Mouse (Mus musculus) activated CD4-positive, CD25-positive, alpha-beta regulatory T cell, adult 4 months (primary cell): ENCODE measurements around the gene Tdrd9. TPM values are rescaled to one million over a fixed set of nuclear protein-coding genes. Genes with fewer than 3 reads are reported as not detected.
A peak's percentile ranks its signal among the peaks of the same experiment; 100 is the strongest.

ENCODE experiments used
- ATAC-seq: one replicate; pipeline ENCODE4 v1.8.0; 2017
- polyA plus RNA-seq, 2 experiments: library from polyadenylated mRNA; unstranded; fragments of 100-300 nt; shearing (Covaris generic); gene quantifications; one replicate each; pipeline ENCODE4 v1.2.1; 2017

Tdrd9 gene
- polyA plus RNA-seq, 2 experiments from 2014 or later = not detected

- ATAC-seq = no peak
These were observed 8.0 kb upstream of the Tdrd9 start for GRCm38 (mm10) chr12:111963339-111963738.

DNA sequence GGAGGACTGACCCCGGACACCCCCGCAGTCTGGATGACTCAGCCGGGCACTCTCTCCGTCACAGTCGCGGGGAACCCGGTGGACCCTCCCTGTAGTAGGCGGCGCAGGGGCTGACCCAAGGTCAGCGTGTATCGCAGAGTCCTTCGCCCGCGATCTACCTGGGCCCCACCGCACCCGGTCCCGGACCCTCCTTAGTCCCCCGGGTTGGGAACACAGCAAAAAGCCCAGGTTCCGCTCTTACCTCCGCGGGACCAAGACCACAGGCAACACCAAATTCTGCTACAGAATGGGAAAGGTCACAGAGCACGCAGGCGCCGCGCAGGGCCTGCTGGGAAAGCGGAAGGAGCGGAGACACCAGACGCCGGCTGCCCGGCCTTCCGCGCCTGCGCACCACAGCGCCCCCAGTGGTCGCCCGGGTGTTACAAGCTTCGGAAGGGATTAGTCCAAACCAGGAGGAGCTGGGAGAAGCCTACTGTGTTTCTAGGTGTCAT, 4.6 kb upstream of the Tdrd9 start, which contains the start of gene Atp5mpl:
Atp5mpl (minus strand) TSS at position 295 of the 491 bp plus-strand sequence.
- ATAC-seq = peak; percentile 93

- ATAC-seq = no peak
These were observed 1.3 kb upstream of the Tdrd9 start for GRCm38 (mm10) chr12:111970085-111970484.

DNA sequence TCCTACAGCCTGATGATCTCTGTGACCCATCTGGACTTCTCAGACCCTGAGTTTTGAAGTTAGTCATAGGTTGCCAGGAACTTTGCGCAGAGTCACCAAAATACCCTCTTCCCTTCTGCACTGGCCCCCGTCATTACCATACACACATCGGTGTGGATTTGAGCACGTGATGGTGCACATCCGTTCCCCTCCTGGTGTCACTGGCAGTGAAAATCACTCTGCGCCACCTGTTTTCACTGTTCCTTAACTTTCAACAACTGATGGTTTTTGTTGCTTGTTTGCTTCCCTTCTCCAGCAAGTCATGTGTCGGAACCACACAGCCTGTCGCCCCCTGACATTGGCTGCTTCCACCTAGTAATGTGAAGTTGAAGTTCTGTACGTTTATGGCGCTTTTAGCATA, 1.1 kb downstream of the Tdrd9 start:
- ATAC-seq = no peak

- no peak for ATAC-seq
These were observed 3.2 kb downstream of the Tdrd9 start for GRCm38 (mm10) chr12:111974578-111974977.

GRCm38 (mm10) chr12:111977138-111977537, 5.8 kb downstream of the Tdrd9 start:
- ATAC-seq = no peak

DNA sequence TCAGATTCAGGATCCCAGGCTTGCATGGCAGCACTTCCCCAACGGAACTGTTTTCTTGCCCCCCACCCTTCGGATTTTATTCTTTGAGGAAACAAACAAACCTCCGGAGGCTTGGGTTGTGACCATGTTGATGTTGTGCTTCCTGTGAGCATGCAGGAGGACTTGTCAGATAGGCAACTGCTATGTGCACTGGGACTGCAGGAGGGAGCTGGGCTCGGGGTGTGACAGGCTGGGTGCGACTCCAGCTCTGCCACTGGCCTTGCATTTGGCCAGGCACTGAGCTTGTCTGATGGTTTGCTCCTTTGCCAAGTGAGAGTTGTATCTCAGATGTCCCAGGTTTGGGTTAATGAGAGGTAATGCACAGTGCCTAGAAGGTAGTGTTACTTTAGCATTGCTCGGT, 6.9 kb downstream of the Tdrd9 start:
- no peak for ATAC-seq

GRCm38 (mm10) chr12:111980887-111981367, 9.6 kb downstream of the Tdrd9 start, which contains the start of gene Rd3l:
Rd3l (minus strand) TSS chr12:111981317.
- ATAC-seq = no peak

GRCm38 (mm10) chr12:111981831-111982230, 10.5 kb downstream of the Tdrd9 start:
- no peak for ATAC-seq

- ATAC-seq = no peak
These were observed 11.8 kb downstream of the Tdrd9 start for GRCm38 (mm10) chr12:111983165-111983564.

- ATAC-seq = no peak
These were observed 15.4 kb downstream of the Tdrd9 start for GRCm38 (mm10) chr12:111986756-111987155.

DNA sequence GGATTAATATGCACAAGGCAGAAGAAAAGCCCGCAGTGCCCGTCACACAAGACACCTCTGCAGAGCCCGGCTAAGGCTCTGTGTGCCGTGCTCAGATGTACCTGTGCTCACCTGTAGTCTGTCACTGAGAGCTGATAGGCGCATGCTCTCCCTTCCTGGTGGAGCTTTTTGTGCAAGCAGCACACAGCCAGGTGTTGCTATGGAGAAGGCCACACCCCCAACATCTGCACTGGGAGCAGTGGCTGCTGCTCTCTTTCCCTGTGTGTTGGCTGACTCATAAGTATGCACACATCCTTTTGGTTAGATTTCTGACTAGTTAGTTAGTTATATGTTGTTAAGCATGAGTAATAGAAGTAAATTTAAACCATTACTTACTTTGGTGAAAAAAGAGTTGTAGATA, 21.3 kb downstream of the Tdrd9 start:
- no peak for ATAC-seq

DNA sequence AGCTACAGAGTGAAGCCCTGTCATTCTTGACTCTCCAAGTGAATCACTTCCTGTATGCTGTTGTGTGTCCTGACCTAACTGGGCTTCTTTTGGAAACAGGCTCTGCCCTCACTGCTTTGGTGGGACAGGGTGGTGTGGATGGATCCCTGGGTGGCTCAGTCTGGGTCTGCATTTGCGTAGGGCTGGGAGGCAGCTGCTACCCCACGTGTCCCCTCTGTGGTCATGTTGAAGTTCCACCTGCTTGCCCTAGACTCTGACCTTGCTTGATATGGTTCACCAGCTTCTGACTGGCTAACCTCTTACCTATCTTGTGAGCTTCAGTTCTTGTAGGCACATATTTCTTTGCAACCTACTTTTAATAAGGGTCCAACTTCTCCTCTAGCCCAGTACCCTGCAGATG, 23.8 kb downstream of the Tdrd9 start:
- no peak for ATAC-seq

DNA sequence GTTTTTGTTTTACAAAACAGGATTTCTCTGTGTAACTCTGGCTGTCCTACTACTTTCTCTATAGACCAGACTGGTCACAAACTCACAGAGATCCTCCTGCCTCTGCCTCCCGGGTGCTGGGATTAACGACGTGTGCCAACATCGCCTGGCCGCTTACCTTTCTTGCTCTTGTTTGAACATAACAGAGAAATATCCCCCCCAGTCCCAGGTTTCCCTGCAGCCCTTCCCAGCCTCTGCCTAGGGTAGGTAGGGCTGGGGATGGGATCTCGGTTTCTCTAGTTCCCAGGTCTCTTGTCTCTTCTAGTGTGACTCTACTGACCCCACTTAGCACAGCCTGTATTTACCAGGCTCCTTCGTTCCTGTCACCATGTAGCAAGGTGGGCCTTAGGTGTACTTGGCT, 28.4 kb downstream of the Tdrd9 start:
- no peak for ATAC-seq

- ATAC-seq = no peak
These were observed 29.9 kb downstream of the Tdrd9 start for GRCm38 (mm10) chr12:112001223-112001622.

DNA sequence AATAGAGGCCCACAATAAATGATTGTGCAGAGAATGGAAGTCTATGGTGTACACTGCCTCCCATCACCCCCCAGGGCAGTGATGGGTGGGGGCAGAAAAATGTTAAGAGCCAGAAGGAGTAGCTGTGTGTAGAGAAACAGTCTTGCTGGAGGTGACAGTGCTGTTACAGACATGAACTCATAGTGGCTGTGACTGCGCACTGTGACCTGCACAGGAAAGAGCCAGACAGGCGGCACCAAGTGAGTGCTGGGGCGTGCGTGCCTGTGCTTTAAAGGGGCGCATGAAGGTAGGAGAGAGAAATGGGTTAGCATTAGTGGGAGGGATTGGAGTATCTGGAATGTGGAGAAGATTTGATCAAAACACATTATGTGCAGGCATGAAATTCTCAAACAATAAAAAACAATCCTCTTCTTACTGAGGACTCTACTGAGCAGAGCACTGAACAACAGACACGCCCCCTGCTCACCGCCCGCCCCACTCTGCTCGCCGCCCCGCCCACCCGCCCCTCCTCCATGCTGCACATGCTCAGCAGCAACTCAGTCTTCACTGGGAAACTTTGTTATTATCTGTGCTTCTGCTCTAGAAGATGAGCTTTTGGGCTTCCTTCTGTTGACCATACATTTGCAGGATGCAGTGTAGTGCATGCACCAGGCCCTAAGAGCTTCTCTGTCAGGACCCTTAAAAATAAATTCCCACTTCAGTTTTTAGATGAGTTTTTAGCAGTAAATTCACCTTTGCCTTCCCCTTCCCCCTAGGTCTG, 41.3 kb downstream of the Tdrd9 start:
- ATAC-seq = no peak

DNA sequence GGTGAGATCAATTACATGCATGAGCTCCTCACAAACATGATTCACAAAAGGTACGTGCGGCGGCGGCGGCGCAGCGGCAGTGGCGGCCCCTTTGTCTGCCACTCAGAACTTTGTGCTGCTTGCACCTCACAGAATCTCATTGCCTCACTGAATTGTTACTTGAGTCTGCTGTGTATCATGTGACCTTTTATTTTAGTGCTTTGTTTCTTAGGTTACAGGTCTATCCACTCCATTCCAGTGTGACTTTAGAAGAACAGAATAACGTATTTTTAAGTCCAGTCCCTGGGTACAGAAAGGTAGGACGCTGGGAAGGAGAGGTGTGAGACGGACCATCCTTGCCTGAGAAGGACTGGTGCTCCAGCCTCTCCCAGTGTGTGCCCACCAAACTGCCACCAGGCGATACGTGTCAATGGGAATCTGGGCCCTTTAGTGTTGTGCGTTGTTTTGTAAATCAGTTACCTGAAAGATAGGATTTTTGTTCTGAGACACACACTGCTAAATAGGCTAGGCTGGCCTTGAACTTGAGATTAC, 42.0 kb downstream of the Tdrd9 start:
- ATAC-seq = no peak

GRCm38 (mm10) chr12:112016346-112016745, 45.0 kb downstream of the Tdrd9 start:
- ATAC-seq = no peak

- ATAC-seq = no peak
These were observed 51.9 kb downstream of the Tdrd9 start for GRCm38 (mm10) chr12:112023306-112023705.

DNA sequence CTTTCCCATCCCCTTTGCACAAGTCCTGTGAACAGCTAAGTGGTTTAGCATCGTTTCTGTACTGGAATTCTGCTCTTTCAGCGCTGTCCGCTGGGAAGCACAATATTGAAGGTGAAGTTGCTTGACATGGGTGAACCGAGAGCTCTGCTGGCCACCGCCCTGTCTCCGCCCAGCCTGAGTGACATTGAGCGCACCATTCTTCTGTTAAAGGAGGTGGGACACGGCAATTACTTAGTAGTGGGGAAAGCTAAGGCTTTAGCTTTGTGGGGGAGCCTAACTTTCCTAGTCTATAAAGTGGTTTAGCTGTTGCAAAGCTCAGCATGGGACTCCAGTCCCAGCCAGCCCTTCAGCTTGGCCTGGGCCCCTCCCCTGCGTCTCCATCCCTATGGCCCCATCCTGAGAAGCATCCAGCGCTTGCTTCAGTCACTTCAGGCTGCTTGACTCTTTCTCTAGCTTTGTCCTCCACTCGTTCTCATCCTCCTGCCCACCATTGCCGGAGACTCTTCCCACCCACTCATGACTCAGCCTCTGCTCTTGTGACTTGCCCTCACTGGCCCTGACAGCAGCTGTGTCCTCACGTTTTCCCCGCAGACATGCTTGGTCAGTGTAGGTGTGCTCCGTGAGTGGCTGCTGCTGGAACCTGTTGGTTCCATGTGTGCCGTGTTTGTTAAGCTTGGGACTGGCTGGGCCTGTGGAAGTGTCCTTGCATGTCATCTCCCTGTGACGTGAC, 53.4 kb downstream of the Tdrd9 start:
- no peak for ATAC-seq

DNA sequence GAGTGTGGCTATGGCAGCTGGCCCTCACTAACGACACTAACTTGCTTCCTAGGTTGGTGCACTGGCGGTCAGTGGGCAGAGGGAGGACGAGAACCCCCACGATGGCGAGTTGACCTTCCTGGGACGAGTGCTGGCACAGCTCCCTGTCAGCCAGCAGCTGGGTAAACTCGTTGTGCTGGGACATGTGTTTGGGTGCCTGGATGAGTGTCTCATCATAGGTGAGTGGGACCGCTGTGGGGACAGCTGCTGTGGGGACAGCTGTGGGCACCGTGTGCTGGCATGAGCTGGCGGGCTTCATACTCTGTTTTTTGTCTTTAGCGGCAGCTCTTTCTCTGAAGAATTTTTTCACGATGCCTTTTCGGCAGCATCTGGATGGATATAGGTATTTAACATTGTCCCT, 54.1 kb downstream of the Tdrd9 start:
- ATAC-seq = no peak

- no peak for ATAC-seq
These were observed 54.7 kb downstream of the Tdrd9 start for GRCm38 (mm10) chr12:112025907-112026645.

GRCm38 (mm10) chr12:112027408-112027807, 56.0 kb downstream of the Tdrd9 start:
- ATAC-seq = no peak
